Mouse (Mus musculus): Measurements from ENCODE around the gene Aldh3a2. TPM values are rescaled to one million over a fixed set of nuclear protein-coding genes. Genes with fewer than 3 reads are reported as not detected.

The Aldh3a2 gene
- total RNA-seq, 2 experiments from 2014 or later = 10.6 to 30.6 TPM

- ATAC-seq (replicated peaks; ENCODE audit: low FRiP score, low TSS enrichment, poor library complexity, severe bottlenecking) = peak; percentile 92
Observed at GRCm38 (mm10) chr11:61275106-61275505, 7.8 kb upstream of the Aldh3a2 start.

- ATAC-seq (replicated peaks; ENCODE audit: low FRiP score, low TSS enrichment, poor library complexity, severe bottlenecking) = 0 out of 2 replicates have a peak, but pooled peaks have one; percentile 37
Observed at GRCm38 (mm10) chr11:61274421-61274820, 7.2 kb upstream of the Aldh3a2 start.

- ATAC-seq (replicated peaks; ENCODE audit: low FRiP score, low TSS enrichment, poor library complexity, severe bottlenecking) = no peak
Observed at GRCm38 (mm10) chr11:61273928-61274327, 6.7 kb upstream of the Aldh3a2 start.

GRCm38 (mm10) chr11:61271612-61272011, 4.3 kb upstream of the Aldh3a2 start:
- ATAC-seq (replicated peaks; ENCODE audit: low FRiP score, low TSS enrichment, poor library complexity, severe bottlenecking) = no peak

DNA sequence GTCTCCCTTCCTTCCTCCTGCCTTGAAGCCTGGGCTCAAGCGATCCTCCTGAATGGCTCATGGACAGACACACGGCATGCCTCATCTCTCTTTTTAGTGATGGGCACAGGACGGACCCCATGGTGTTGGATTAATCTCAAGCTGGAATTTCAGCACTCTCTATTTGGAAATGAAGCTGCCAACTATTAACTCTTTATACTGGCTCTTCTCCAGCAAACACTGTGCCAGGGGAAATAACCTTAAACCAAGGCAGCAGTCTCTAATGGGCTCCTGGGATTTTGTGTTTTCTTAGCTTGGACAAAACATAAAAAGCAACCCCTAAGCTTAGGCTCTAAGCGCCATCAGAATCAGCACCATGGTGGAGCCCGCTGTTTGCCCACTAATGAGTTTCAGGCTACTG, 3.1 kb upstream of the Aldh3a2 start:
- no peak for ATAC-seq (replicated peaks; ENCODE audit: low FRiP score, low TSS enrichment, poor library complexity, severe bottlenecking)

- ATAC-seq (replicated peaks; ENCODE audit: low FRiP score, low TSS enrichment, poor library complexity, severe bottlenecking) = no peak
Observed at GRCm38 (mm10) chr11:61268626-61269349, 1.5 kb upstream of the Aldh3a2 start.

GRCm38 (mm10) chr11:61263841-61264240, 3.4 kb downstream of the Aldh3a2 start:
- ATAC-seq (replicated peaks; ENCODE audit: low FRiP score, low TSS enrichment, poor library complexity, severe bottlenecking) = no peak

- no peak for ATAC-seq (replicated peaks; ENCODE audit: low FRiP score, low TSS enrichment, poor library complexity, severe bottlenecking)
Observed at GRCm38 (mm10) chr11:61262516-61262915, 4.7 kb downstream of the Aldh3a2 start.

GRCm38 (mm10) chr11:61259106-61259505, 8.2 kb downstream of the Aldh3a2 start:
- no peak for ATAC-seq (replicated peaks; ENCODE audit: low FRiP score, low TSS enrichment, poor library complexity, severe bottlenecking)

DNA sequence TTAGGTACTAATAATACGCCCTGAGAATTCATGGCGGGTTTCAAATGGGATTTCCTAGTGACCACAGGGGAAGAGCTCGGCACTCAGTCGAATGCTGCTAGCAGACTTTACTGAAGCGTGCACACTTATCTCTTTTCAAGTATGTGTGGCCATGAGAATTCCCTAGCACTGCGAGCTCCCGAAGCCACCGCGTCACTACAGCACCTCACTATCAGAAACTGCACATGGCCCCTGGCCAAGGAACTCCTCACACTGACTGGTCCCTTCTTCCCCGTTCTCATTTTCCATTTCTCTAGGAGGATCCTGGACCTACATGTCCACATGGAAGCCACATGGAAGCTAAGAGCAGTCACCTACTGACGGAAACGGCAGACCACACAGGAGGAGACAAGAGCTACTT, 14.5 kb downstream of the Aldh3a2 start:
- no peak for ATAC-seq (replicated peaks; ENCODE audit: low FRiP score, low TSS enrichment, poor library complexity, severe bottlenecking)

DNA sequence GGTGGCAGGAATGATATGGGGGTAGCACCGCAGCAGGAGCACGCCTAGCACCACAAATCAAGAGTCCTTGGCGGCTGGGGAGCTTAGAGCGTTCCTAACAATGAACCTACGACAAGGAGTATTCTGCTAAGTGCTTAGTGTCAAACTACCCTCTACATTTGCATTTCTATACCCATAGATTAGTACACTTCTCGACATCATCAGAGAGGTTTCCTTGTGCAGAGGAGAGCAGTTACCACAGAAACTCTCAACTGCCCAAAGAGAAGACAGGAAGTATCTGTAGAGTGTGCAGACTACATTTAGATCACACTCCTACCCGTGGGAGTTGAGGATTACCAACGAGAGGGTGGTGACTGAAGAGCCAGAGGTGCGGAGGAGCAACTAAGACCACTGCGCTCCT, 15.5 kb downstream of the Aldh3a2 start:
- ATAC-seq (replicated peaks; ENCODE audit: low FRiP score, low TSS enrichment, poor library complexity, severe bottlenecking) = no peak

GRCm38 (mm10) chr11:61244406-61244805, 22.9 kb downstream of the Aldh3a2 start:
- ATAC-seq (replicated peaks; ENCODE audit: low FRiP score, low TSS enrichment, poor library complexity, severe bottlenecking) = no peak

DNA sequence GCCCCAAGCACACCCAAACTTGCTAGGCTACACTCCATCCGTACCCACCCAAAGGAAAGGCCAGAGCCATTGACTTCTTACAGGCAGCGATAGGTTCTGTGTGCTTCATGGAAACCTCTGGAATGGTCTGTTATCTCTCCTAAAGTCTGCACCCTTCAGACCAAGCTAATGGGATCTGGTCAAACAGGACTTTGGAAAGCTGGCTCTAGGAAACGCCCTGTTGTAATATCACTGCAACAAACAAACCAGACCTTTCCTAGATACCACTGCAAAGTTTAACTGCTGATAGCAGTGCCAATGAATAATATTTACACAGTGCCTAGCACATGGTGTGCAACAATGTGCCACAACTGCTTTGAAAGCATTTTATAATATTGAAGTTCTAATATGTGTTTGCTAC, 31.2 kb downstream of the Aldh3a2 start:
- ATAC-seq (replicated peaks; ENCODE audit: low FRiP score, low TSS enrichment, poor library complexity, severe bottlenecking) = no peak

DNA sequence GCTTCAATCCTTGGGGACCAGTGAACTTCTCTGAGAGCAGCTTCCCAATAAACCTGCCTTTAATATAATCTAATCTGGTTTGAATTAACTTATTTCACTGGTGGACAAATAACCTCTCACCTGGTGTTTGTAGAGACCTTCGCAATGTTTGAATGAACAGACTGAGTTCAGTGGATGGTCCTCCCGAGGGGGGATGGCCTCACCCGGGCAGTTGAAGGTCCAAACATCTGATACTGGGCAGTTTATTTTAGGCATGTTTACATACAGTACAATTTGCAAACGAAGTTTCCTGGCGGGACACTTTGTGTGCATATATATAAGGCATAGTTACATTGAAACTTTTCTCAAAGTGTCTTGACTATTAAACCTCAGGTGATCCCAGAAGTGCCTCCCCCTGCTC, 33.1 kb downstream of the Aldh3a2 start:
- ATAC-seq (replicated peaks; ENCODE audit: low FRiP score, low TSS enrichment, poor library complexity, severe bottlenecking) = no peak

GRCm38 (mm10) chr11:61231329-61231728, 35.9 kb downstream of the Aldh3a2 start:
- ATAC-seq (replicated peaks; ENCODE audit: low FRiP score, low TSS enrichment, poor library complexity, severe bottlenecking) = peak; percentile 94

DNA sequence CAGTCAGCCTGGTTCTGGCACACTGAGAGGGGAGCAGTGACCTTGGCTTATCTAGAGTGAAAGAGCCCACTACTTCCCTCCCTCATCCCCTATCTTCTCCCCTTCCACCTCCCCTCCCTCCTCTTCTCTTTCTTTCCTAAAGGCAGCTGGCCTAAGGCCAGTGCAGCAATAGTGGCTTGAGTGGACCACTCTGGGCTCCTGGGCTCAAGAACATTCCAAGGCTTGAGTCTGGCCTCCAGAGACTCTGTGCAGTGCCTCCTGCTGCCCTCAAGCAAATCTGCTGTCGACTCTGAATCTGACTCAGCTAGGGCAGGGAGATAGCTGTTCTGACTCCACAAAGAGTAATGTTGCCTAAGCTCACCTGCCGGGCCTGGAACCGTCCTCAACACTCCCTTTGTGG, 38.9 kb downstream of the Aldh3a2 start:
- no peak for ATAC-seq (replicated peaks; ENCODE audit: low FRiP score, low TSS enrichment, poor library complexity, severe bottlenecking)

DNA sequence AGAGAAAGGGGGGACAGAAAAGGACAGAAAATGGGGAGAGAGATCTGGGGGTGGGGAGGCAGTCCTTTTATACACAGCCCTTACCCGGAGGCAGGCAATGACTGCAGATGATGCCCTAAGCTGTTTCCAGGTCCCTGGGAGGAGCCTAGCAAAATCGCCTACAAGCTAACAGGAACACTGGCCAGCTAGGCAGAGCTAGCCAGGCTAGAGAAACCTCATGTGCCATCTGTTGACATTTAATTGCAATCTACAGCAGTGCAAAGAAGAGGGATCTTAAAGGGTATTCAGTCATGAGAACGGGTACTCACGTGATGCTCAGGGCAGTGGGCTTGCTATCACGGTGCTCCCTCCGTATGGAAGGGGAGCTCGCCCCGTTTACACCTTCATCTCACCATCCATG, 39.4 kb downstream of the Aldh3a2 start:
- no peak for ATAC-seq (replicated peaks; ENCODE audit: low FRiP score, low TSS enrichment, poor library complexity, severe bottlenecking)

DNA sequence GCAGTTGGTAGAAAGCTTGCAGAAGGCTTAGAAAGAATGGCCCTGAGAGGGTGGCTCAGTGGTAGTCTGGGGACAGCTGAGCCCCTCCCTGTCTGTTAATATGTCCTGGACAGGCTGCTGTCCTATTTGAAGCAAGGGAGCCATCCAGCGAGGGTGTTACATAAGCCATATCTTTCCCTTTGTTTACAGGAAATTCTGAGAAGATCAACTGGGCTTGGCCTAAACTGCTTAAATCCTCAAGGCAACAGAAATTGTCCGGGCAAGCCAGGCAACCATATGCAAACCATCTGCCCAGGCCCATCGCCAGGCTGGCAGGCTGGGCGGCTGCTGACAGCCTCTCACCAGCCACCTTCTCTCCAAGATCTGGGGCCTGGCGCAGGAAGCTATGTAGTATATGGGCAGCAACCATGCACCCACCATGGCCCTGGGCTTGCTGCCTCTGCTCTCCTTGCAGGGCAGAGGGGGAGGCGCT, 41.3 kb downstream of the Aldh3a2 start:
- ATAC-seq (replicated peaks; ENCODE audit: low FRiP score, low TSS enrichment, poor library complexity, severe bottlenecking) = no peak

GRCm38 (mm10) chr11:61225511-61225910, 41.8 kb downstream of the Aldh3a2 start:
- ATAC-seq (replicated peaks; ENCODE audit: low FRiP score, low TSS enrichment, poor library complexity, severe bottlenecking) = no peak

DNA sequence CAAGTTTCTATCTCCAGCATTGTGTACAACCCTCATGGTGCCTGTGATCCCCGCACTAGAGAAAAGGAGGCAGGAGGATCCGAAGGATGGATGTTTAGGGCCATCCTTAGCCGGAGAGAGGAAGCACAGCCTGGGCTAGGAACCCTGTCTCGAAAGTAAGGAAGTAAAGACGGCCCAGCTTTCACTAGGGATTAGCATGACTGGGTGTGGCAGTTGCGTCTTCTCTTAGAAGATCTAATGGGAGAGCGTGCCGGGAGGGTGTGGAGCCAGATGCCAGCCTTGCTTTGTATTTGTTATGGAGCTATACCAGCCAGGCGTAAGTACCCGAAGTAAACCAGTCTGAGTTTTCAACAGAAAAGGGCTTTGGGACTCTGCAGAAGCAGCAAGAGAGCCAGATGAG, 42.4 kb downstream of the Aldh3a2 start:
- ATAC-seq (replicated peaks; ENCODE audit: low FRiP score, low TSS enrichment, poor library complexity, severe bottlenecking) = no peak

DNA sequence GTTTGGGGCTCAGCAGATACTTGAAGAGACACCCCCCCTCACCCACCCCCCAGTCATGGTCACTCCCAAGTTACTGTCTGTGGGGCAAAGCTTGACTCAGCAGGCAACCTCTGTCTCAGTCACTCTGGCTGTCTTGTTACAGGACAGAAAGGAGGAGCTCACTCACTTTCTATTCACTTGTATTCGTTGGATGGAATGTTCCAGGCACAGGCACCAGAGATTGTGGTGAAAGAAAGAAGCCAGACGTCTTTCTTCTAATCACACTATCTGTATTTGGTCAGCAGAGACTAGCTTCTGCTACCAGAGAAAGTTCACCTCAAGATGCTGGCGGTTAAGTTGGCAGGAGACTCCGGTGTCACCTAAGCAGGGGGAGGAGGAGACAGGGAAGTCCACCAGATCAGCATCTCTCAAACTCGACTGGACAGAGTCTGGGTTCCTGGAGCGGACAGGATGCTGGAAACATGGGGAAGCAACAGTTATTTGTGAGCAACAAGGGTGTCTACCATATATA, 43.0 kb downstream of the Aldh3a2 start:
- ATAC-seq (replicated peaks; ENCODE audit: low FRiP score, low TSS enrichment, poor library complexity, severe bottlenecking) = no peak

Data from megakaryocyte-erythroid progenitor cell, adult 5-6 weeks (primary cell).